Mouse (Mus musculus) granulocyte monocyte progenitor cell, adult 5-6 weeks (primary cell): ENCODE results near the gene Mmp24. TPM values are rescaled to one million over a fixed set of nuclear protein-coding genes. Genes with fewer than 3 reads are reported as not detected.
"Not testable (repeated sequence)": the region's sequence is repeated elsewhere in the genome, so short reads cannot be mapped to it uniquely, and the experiment has no call there.

ENCODE experiments used
- ATAC-seq: replicated peaks from 2 replicates; pipeline ENCODE4 v1.8.0; 2016; ENCODE audit warnings: mild to moderate bottlenecking, moderate TSS enrichment, inconsistent platforms; ENCODE audit not compliant: poor library complexity, severe bottlenecking
- total RNA-seq, 2 experiments: library from RNA; stranded (forward) in 1 of 2; stranded (reverse) in 1 of 2; fragments of 200-712, 200-1000 nt in 1 of 2; fragments of >200 nt in 1 of 2; fragmentation: Nextera tagmentation in 1 of 2; gene quantifications; 2 replicates each; pipeline ENCODE4 v1.2.3; 2014 to 2017

The Mmp24 gene
- total RNA-seq (2014; fragmentation: Nextera tagmentation), result not detected in 2 replicates
- not detected in 2 replicates for total RNA-seq (2017)

GRCm38 (mm10) chr2:155774927-155775684 lies at the start of gene Mmp24:
Mmp24 (plus strand) TSS chr2:155775342.
- ATAC-seq, result no peak

GRCm38 (mm10) chr2:155726302-155726701 lies 48.8 kb upstream of the Mmp24 start:
- peak; percentile 69 for ATAC-seq

- no peak for ATAC-seq
Measured at GRCm38 (mm10) chr2:155727764-155728395, 47.3 kb upstream of the Mmp24 start.

- no peak for ATAC-seq
Measured at GRCm38 (mm10) chr2:155728742-155729141, 46.4 kb upstream of the Mmp24 start.

- peak; percentile 87 for ATAC-seq
Measured at GRCm38 (mm10) chr2:155729158-155729645, 45.9 kb upstream of the Mmp24 start, which contains the start of gene Edem2. Edem2 (minus strand) TSS chr2:155729475.

- no peak for ATAC-seq
Measured at GRCm38 (mm10) chr2:155735080-155735479, 40.1 kb upstream of the Mmp24 start.

- ATAC-seq, result not testable (repeated sequence)
Measured at GRCm38 (mm10) chr2:155735766-155736165, 39.4 kb upstream of the Mmp24 start, which contains the start of gene Gm17581. Gm17581 (minus strand) TSS chr2:155735866.

GRCm38 (mm10) chr2:155736936-155737335 lies 38.2 kb upstream of the Mmp24 start:
- ATAC-seq, result no peak

- no peak for ATAC-seq
Measured at GRCm38 (mm10) chr2:155737803-155738202, 37.3 kb upstream of the Mmp24 start.

GRCm38 (mm10) chr2:155742211-155742610 lies 32.9 kb upstream of the Mmp24 start:
- no peak for ATAC-seq

GRCm38 (mm10) chr2:155742931-155743337 lies 32.2 kb upstream of the Mmp24 start:
- peak; percentile 77 for ATAC-seq

- ATAC-seq, result peak; percentile 53
Measured at GRCm38 (mm10) chr2:155743351-155743750, 31.8 kb upstream of the Mmp24 start.

GRCm38 (mm10) chr2:155745487-155745886 lies 29.7 kb upstream of the Mmp24 start:
- no peak for ATAC-seq

GRCm38 (mm10) chr2:155749394-155749793 lies 25.7 kb upstream of the Mmp24 start:
- ATAC-seq, result no peak

- peak; percentile 71 for ATAC-seq
Measured at GRCm38 (mm10) chr2:155751014-155751786, 23.9 kb upstream of the Mmp24 start, which contains the start of gene Procr. Procr (plus strand) TSS chr2:155751117.

- peak; percentile 68 for ATAC-seq
Measured at GRCm38 (mm10) chr2:155755746-155756145, 19.4 kb upstream of the Mmp24 start.

- ATAC-seq, result peak; percentile 84
Measured at GRCm38 (mm10) chr2:155756855-155757566, 18.1 kb upstream of the Mmp24 start.

- peak; percentile 76; the same call in 1 of the 2 replicates for ATAC-seq
Measured at GRCm38 (mm10) chr2:155764679-155765418, 10.3 kb upstream of the Mmp24 start.

GRCm38 (mm10) chr2:155773664-155774063 lies 1.5 kb upstream of the Mmp24 start:
- no peak for ATAC-seq
